Mouse (Mus musculus) ES-Bruce4 (cell line): ENCODE measurements around the gene Ikzf1. TPM values are rescaled to one million over a fixed set of nuclear protein-coding genes. Genes with fewer than 3 reads are reported as not detected.

Experiments used
- H3K27ac ChIP-seq: 2 replicates; pipeline ENCODE4 v1.5.1; 2012; ENCODE audit warnings: low read length, inconsistent platforms; ENCODE audit not compliant: insufficient read depth
- H3K27me3 ChIP-seq: 2 replicates; pipeline ENCODE4 v1.6.1; 2012; ENCODE audit warnings: mild to moderate bottlenecking, low read length, inconsistent platforms; ENCODE audit not compliant: control insufficient read depth, poor library complexity, insufficient read depth, severe bottlenecking
- H3K36me3 ChIP-seq: 2 replicates; pipeline ENCODE4 v1.6.1; 2012; ENCODE audit warnings: inconsistent platforms, mild to moderate bottlenecking, low read length, moderate library complexity; ENCODE audit not compliant: control insufficient read depth, poor library complexity, insufficient read depth, severe bottlenecking
- H3K4me1 ChIP-seq: one replicate; pipeline ENCODE4 v1.8.1; 2011; ENCODE audit warnings: low read length; ENCODE audit not compliant: control insufficient read depth, insufficient read depth
- H3K4me3 ChIP-seq: 2 replicates; pipeline ENCODE4 v1.5.1; 2011; ENCODE audit warnings: low read depth, mild to moderate bottlenecking, low read length
- H3K9ac ChIP-seq: 2 replicates; pipeline ENCODE4 v1.6.1; 2012; ENCODE audit warnings: low read depth, mild to moderate bottlenecking, inconsistent platforms; ENCODE audit not compliant: poor library complexity, severe bottlenecking
- H3K9me3 ChIP-seq: replicated peaks from 2 replicates; pipeline ENCODE4 v1.6.1; 2012; ENCODE audit warnings: mild to moderate bottlenecking, low read length, inconsistent platforms; ENCODE audit not compliant: control insufficient read depth, poor library complexity, insufficient read depth, severe bottlenecking
- CTCF ChIP-seq: IDR thresholded peaks from one replicate; pipeline ENCODE4 v1.8.1; 2011; ENCODE audit warnings: low read depth, low read length
- EP300 ChIP-seq: IDR thresholded peaks from 2 replicates; pipeline ENCODE4 v1.6.1; 2011; ENCODE audit warnings: low read depth, low read length; ENCODE audit not compliant: insufficient read depth
- POLR2A ChIP-seq: IDR thresholded peaks from one replicate; pipeline ENCODE4 v1.8.1; 2011; ENCODE audit warnings: low read length; ENCODE audit not compliant: insufficient read depth
- polyA plus RNA-seq: library from polyadenylated mRNA; stranded (reverse); fragments of >200 nt; gene quantifications from 2 replicates; pipeline ENCODE4 v1.2.4, GENCODE M21; 2011; ENCODE audit warnings: low read depth; ENCODE audit not compliant: missing spikeins, insufficient read depth, insufficient read length

Gene Ikzf1
- polyA plus RNA-seq, 1 experiment = 0.67 TPM

- Histone ChIP-seq H3K27ac (no peak overlapping the region), H3K9me3 (no peaks in the 10 kb centered on the region; the same call in 1 of the 2 replicates), H3K9ac (no peak overlapping the region), H3K27me3 (no peaks in the 10 kb centered on the region; the same call in 1 of the 2 replicates), H3K4me3 (no peak overlapping the region), H3K36me3 (no peaks in the 10 kb centered on the region), H3K4me1 (no peaks in the 10 kb centered on the region)
- TF ChIP-seq CTCF (no peak), EP300 (no peak), POLR2A (no peak)
Measured at GRCm38 (mm10) chr11:11695211-11695887, 10.5 kb downstream of the Ikzf1 start.

- no peaks in the 10 kb centered on the region for H3K4me1 ChIP-seq
- TF ChIP-seq POLR2A = no peak
- no peak for TF ChIP-seq CTCF
- no peak for TF ChIP-seq EP300
- H3K27ac ChIP-seq = no peak overlapping the region
- H3K36me3 ChIP-seq = no peaks in the 10 kb centered on the region
- H3K4me3 ChIP-seq = no peak overlapping the region
- H3K9me3 ChIP-seq = no peaks in the 10 kb centered on the region; the same call in 1 of the 2 replicates
- no peaks in the 10 kb centered on the region for H3K27me3 ChIP-seq
- no peak overlapping the region for H3K9ac ChIP-seq
Measured at GRCm38 (mm10) chr11:11695907-11696306, 11.1 kb downstream of the Ikzf1 start.

- Histone ChIP-seq H3K9me3 (no peaks in the 10 kb centered on the region; the same call in 1 of the 2 replicates), H3K27ac (no peak overlapping the region), H3K27me3 (no peaks in the 10 kb centered on the region), H3K9ac (no peak overlapping the region), H3K36me3 (no peaks in the 10 kb centered on the region), H3K4me3 (no peak overlapping the region), H3K4me1 (no peaks in the 10 kb centered on the region)
- TF ChIP-seq POLR2A (no peak), EP300 (no peak), CTCF (no peak)
Measured at GRCm38 (mm10) chr11:11696814-11697213, 12.0 kb downstream of the Ikzf1 start.

GRCm38 (mm10) chr11:11701378-11701777 is 16.6 kb downstream of the Ikzf1 start:
- Histone ChIP-seq H3K9ac (no peak overlapping the region), H3K4me3 (no peak overlapping the region), H3K4me1 (no peaks in the 10 kb centered on the region), H3K27me3 (no peaks in the 10 kb centered on the region; the same call in 1 of the 2 replicates), H3K27ac (no peak overlapping the region), H3K9me3 (no peaks in the 10 kb centered on the region), H3K36me3 (no peaks in the 10 kb centered on the region)
- TF ChIP-seq POLR2A (no peak), EP300 (no peak), CTCF (no peak)

GRCm38 (mm10) chr11:11703776-11704175 is 19.0 kb downstream of the Ikzf1 start:
- H3K9me3 ChIP-seq = no peaks in the 10 kb centered on the region
- H3K4me3 ChIP-seq = no peak overlapping the region

GRCm38 (mm10) chr11:11708154-11708719 is 23.4 kb downstream of the Ikzf1 start:
- no peaks in the 10 kb centered on the region for H3K9me3 ChIP-seq
- H3K9ac ChIP-seq = no peak overlapping the region
- no peaks in the 10 kb centered on the region for H3K36me3 ChIP-seq
- H3K27ac ChIP-seq = no peak overlapping the region
- H3K27me3 ChIP-seq = no peaks in the 10 kb centered on the region
- TF ChIP-seq CTCF (no peak), EP300 (no peak), POLR2A (no peak)
- H3K4me1 ChIP-seq = no peaks in the 10 kb centered on the region
- no peak overlapping the region for H3K4me3 ChIP-seq

More at GRCm38 (mm10) chr11:11703776-11704175, 19.0 kb downstream of the Ikzf1 start:
- Histone ChIP-seq H3K4me1 (no peaks in the 10 kb centered on the region), H3K9ac (no peak overlapping the region), H3K36me3 (no peaks in the 10 kb centered on the region), H3K27me3 (no peaks in the 10 kb centered on the region; the same call in 1 of the 2 replicates), H3K27ac (no peak overlapping the region)
- TF ChIP-seq EP300 (no peak), CTCF (no peak), POLR2A (no peak)
